Mouse (Mus musculus): Measurements from ENCODE around the gene Marveld1.
A peak's percentile ranks its signal among the peaks of the same experiment; 100 is the strongest.

Gene Marveld1

GRCm38 (mm10) chr19:42170025-42170969 is 23.1 kb downstream of the Marveld1 start:
- peak; percentile 95 to 97 for DNase-seq

- no peak for DNase-seq
Measured at GRCm38 (mm10) chr19:42176841-42177240, 29.6 kb downstream of the Marveld1 start.

GRCm38 (mm10) chr19:42177461-42177860 is 30.3 kb downstream of the Marveld1 start:
- no peak for DNase-seq

- DNase-seq: no peak
Measured at GRCm38 (mm10) chr19:42179356-42179755, 32.2 kb downstream of the Marveld1 start.

GRCm38 (mm10) chr19:42182673-42183072 is 35.5 kb downstream of the Marveld1 start:
- DNase-seq: peak in 1 of 2 experiments; percentile 29

- DNase-seq: no peak
Measured at GRCm38 (mm10) chr19:42189735-42190134, 42.5 kb downstream of the Marveld1 start.

GRCm38 (mm10) chr19:42190494-42190893 is 43.3 kb downstream of the Marveld1 start:
- DNase-seq: peak; percentile 72 to 81

- no peak for DNase-seq
Measured at GRCm38 (mm10) chr19:42193311-42193710, 46.1 kb downstream of the Marveld1 start.

- DNase-seq: peak; percentile 39 to 53
Measured at GRCm38 (mm10) chr19:42196378-42196777, 49.2 kb downstream of the Marveld1 start.

- DNase-seq: no peak
Measured at GRCm38 (mm10) chr19:42197066-42197465, 49.9 kb downstream of the Marveld1 start.

- no peak for DNase-seq
Measured at GRCm38 (mm10) chr19:42198026-42198425, 50.8 kb downstream of the Marveld1 start.
